Mouse (Mus musculus) layer of hippocampus, adult 9-10 months (tissue): ENCODE data around the gene Ptgis.

Experiments used
- DNase-seq: peaks from one replicate; pipeline ENCODE4 v3.0.0; 2022; ENCODE audit warnings: low spot score

Gene Ptgis

DNA sequence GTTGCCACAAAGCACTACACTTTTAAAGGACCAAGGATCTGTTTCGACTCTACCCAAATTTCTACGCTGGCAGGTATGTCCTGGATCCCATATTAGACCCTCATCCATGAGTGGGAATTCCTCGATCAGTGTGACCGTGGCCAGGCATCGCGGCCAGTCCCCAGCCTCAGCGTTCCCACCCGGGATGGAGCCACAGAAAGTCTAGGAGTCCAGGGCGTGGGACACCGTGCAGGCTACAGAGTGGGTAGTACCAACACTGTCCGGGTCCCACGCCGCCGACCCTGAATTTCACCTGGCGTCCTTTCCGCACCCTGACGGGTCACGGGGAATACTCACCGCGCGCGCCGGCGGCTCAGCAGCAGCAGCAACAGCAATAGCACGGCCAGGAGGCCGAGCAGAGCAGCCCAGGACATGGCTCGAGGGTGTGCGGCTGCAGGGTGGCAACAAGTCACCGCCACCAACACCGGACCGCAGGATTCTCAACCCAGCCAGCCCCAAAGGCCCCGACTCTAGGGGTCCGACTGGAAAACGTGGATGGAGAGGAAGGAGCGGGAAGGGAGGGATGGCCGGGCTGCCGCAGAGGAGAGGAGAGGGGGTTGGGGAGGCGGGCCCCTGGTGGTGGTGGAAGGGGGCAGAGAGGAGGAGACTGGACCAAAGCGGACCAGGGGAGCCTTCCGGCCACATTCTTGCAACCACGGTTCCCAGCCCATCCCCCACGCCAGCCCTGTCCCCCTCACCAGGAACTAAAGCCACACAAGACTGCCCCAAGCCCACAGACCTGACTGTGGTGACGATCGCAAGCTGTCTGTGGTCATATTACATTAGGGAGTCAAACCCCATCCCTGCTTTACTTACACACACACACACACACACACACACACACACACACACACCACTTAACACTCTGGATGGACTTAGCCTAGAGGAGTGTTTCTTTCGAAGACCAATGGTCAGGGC is at the start of gene Ptgis:
Ptgis (minus strand) TSS at position 597 of the 957 bp plus-strand sequence.
- DNase-seq: no peak

DNA sequence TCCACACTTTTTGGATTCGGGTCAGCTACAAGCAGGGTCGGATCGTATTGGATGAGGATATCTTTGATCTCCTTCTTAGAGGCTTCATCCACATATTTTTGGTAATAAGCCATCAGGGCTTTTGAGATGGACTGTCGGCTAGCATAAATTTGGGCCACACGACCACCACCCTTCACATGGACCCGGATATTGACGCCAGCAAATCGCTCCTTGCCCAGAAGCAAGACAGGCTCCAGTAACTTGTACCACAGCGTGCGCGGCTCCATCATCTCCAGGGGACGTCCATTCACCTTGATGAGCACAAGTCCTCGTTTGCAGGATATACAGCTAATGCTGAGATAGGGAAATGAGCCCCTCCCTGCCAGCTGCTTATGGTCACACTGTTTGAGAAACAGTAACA is 41.1 kb upstream of the Ptgis start:
- no peak for DNase-seq

DNA sequence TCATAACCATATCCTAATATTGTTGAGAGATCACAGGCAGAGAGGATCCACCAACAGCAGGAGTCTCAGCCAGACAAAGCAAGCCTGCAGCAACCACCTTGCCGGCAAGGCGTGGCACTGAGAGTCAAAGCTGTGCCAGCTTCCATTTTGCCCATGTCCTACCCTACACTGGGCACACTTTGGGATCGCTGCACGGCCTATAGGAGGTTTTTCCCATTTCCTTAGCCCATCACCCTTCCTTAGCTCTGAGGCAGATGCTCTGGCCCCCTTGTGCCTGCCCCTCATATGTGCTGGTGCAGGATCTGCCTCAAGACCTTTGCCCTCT is 40.5 kb upstream of the Ptgis start:
- DNase-seq: no peak

DNA sequence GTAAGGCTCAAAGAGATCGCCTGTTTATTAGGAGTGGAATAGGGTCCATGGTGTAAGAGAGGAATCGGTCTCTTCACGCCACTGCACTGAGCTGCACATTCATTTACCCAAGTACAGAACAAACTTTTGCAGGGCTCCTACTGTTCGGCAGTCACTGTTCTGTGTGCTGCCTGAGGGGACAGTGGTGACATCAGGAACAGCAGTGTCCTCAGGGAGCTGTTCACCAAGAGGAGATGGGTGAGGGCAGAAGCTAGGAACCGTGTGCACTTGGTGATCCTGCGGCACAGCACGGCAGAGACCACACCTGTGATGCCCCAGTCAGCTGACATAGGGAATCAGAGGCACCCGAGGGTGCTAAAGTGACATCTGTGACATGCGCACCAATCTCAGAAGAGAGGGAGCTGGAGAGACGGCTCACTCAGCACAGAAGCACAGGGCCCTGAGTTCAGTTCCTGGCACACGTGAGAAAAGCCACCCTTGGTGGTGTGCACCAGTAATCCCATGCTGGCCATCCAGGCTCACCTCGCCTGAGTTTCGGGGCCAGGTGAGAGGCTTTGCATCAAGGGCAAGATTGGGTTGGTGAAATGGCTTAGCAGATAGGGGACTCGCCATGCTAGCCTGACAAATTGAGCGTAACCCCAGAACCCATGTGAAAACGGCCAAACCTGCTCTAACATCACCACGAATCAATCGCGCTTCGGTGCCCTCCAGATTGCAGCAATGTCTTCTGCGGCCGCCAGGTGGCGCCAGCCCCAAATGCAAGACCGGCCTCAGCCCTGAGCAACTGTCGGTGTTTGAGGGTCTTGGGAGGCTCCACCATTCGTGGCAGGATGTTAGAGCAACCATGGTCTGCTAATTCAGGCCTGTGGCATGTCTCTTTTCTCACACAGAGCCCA is 39.9 kb upstream of the Ptgis start:
- peak; percentile 71 for DNase-seq

DNA sequence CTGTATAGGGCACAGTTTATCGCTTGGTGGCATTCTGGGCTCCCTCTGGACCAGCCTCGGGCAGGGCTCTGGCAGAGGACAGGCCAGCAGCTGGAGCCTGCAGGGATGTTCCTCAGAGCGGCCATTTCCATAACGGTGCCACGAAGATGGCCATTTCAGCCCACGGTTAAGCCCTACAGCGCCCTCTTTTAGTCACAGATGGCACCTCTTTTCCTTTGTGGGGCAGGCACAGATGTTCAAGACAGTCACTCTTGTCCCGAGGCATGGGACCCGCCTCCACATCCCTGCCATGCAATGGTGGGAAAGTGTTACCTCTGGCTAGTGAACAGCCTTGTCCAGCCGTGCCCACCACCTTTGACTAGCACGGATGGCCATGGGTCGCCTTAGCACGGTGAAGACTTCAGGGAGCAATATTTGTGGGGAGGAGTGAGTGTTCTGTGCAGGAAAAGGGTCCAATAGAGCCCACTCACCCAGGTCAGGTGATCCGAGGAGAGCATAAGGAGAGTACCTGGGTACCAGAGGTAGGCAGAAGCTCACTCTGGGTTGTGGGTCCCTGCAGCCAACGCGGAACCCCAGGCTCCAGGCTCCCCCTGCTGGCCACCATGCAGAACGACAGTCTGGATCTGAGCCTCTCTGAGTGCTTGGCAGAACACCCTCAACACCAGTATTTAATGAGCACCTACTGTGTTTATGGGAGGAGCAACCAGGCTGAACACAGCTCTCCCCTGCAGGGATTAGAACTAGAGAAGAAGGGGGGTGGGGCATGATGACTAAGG is 38.5 kb upstream of the Ptgis start:
- no peak for DNase-seq

DNA sequence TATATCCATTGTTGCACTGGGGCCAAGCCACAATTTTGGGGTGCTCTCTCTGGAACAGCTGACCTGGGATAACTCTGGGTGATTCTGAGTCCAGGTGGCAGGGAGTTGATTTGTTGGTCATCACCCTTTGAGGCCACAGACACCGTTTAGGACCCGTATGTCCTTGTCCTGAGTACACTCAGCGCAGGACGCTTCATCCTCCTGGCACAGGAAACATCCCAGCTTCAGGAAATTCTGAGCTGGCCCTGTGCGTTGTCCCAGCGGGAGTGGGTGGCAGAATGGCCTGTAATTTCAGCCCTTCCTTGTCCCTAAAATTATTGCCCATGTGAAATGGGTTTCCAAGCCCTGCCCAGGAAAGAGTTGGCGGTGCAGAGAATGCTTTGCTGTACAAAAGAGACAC is 37.6 kb upstream of the Ptgis start:
- DNase-seq: no peak

DNA sequence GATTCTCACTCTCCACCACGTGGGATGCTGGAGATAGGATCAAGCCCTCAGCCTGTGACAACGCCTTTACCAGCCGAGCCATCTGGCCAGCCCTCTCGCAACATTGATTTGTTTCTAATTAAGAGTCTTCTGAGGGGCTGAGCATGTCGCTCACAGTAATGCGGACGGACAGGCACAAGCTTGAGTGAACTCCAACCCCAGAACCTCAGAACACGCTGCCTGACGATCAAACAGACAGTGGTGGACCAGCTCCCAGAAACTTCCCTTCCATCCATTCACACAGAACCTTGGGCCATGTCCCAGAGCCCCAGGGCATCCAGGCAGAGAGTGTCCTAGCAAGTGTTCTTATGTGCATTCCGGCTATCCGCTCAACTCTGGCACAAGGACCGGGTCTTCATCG is 36.6 kb upstream of the Ptgis start:
- DNase-seq: no peak

DNA sequence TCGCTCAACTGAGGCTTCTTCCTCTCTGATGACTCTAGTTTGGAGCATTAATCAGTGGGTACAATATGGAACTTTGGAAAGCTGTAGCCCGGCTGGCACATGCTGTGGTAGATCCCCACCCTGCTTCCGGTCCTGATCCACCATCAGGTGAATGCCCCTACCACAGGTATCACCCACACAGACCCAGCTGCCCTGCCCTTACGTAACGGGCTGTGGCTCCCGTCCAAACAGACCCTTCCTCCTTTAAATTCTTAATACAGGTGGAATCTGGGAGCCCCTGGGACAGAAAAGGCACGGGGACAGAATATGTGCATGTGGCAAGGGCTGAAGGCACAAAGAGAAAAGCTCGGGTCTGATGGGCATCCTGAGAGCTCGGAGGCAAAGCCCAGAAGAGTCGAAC is 35.5 kb upstream of the Ptgis start:
- no peak for DNase-seq

DNA sequence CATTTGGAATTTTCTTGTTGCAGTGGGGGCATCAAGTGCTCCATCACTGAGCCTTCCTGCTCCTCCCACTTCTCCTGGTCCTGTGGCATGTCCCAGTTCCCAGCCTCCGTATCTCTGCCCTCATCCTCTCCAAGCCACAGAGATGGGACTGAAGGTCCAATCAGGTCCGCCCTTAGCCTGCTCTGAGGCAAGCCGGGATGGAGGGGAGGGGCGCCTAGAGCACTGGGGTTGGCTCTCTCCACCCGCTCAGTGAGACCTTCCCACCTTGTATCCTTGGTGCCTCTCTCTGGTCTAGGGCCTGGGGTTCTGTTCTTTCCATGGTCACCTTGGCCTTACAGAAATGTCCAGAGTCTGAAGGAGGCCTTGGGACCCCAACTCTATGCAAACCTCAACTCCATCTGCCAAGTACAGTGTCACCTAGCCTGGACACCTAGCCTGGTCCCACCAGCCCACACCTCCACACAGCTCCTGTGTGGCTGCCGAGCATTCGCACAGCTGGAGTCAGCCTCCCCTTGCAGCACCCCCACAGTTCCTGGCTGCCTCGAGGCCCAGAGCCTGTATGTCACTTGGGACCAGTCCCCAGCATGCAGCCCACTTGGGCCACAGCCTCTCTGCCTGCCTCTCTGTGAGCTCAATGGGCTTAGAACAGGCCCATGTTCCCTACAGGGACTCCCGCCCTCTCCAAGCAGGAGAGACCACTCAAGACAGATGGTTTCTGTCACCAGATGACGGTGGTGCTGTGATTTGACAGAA is 34.5 kb upstream of the Ptgis start:
- DNase-seq: no peak

DNA sequence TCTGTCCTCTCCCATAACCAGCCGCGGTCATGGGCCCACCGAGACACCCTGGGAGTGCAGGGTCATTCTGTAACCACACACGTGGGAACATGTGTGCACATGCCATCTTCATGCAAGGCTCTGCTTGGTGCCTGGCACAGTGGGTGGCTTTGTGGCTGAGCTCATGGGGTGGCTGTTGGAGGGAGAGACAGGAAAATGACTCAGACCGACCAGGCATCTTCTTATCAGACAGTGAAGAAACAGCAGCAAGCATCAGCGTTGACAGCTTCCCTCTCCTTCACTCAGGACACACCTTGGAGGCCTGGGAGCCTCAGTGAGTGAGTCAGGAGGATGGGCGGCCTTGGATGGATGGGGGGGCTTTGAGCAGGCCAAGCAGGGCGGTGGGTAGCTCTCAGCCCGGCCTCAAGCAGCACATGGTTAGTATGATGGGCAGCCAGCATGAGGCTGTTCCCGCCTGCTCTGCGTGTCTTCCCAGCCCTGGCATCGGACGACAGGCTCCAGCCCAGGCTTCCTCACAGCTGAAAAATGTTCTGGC is 32.9 kb upstream of the Ptgis start:
- DNase-seq: no peak

DNA sequence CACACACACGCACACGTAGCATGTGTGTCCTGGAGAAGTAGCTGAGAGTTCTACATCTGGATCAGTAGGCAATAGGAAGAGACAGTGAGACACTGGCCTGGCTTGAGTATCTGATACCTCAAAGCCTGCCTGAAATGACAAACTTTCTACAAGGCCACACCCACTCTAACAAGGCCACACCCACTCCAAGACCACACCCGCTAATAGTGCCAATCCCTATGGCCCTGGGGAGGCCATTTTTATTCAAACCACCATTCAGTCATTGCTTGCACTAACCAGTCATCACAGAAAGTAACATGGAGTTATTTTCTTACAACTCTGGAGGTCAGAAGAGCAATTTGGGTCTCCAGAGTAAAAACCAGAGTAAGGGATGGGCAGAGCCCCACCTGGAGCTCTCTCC is 32.3 kb upstream of the Ptgis start:
- DNase-seq: no peak

DNA sequence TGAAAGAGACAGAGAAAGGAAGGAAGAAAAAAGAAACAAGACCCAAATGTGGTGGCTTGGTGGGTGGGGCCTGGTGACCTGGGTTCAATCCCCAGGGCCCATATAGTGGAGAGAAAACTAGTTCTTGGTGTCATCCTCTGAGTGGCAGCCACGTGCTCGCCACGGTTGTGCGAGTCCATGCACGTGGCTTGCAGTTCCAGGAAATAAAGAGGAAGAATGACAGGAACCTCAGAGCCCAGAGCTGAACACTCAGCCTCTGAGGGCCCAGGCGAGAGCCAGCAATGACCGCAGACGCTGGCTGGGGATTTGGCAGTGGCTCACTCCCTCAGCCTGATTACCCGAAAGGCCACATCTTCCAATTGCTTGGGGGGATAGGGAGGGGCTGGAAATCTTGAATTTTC is 30.7 kb upstream of the Ptgis start:
- DNase-seq: no peak

DNA sequence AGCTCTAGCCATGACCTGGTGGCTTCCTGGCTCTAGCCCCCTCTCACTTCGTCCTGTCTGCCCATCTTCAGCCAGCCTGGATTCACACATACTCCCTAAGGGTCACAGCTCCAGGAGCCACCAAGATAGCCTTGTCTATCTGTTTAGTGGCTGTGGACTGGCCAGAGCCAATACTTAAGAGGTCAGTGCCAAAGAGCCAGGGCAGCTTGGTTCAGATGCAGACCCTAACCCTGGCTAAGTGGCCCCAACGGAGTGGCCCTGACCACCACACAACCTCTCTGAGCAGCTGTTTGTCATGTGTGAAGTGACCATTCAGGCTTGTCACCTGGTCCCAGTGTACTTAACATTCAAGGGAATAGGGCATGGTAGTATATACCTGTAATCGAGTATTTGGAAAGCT is 30.1 kb upstream of the Ptgis start:
- no peak for DNase-seq

DNA sequence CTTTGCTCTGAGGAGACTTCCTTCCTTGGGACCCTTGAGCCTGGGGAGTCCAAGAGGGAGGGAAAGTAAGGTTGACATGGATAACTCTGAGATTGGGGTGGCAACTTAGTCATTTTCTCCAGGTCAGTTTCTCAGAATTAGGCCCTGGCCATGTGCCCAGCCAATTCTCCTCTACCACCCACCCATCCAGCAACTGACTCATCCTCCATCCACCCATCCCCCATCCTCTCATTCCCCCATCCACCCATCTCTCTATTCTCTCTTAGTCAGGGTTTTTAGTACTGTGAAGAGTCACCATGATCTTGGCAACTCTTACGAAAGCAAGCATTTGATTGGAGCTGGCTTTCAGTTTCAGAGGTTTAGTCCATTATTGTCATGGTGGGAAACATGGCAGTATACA is 28.3 kb upstream of the Ptgis start:
- DNase-seq: no peak

DNA sequence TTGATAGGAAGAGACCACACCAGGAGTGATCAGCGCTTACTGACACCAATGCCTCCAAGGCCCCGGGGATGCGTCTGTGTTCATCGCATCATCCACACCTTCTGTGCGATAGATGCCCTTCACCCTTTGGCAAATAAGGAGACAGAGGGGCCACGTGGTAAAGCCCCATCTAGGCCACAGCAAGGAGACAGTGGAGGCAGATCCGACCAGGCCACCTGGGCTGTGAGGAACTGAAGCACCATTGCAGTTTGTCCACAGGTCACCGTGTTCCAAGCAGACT is 27.9 kb upstream of the Ptgis start:
- no peak for DNase-seq

DNA sequence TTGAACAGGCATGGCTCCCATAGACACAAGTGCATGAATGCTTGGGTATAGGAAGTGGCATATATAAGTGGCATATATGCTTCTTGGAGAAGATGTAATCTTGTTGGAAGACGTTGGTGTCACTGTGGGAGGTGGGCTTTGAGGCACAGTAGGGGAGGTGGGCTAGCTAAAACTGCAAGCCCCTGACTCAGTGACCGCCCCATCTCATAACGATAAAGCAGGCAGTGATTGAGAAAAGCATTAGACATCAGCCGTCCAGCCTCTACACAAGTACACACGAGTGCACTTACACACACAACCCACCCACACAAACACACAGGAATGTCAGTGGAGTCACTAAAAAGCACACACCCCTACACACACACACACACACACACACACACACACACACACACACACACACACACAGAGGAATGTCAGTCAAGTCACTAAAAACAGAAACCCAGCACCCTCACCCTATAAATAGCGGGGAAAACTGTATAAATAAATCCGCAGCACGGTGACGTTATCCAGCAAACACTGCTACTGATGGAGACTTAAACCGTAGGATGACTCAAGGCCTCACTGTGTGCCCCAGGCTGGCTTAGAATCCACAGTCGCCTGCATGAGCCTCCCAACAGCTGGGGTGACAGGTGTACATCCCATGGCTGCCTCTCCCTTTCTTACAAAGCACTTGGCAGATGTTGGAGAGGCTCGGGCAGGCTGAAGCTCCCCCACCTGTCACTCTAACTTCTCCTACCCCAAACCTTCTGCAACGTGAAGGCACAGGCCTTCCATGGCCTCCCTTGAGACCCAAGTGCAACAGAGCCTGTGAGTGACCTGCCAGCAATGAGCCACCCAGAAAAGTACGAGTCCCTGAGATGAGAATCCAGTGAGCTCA is 27.4 kb upstream of the Ptgis start:
- DNase-seq: no peak

DNA sequence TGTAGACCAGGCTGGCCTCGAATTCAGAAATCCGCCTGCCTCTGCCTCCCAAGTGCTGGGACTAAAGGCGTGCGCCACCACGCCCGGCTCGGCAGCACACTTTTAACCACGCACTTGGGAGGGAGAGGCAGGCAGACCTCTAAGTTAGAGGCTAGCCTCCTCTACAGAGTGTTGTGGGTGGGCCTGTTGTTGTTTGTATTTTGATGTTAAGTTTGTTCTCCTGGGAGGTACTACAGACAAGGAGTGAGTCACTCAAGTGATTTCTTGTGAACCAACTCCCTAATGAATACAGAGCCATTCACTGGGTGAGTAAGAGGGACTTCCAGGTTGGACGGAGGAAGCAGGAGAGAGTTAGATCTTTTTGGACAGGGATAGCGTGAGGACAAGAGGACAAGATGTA is 25.8 kb upstream of the Ptgis start:
- DNase-seq: no peak

DNA sequence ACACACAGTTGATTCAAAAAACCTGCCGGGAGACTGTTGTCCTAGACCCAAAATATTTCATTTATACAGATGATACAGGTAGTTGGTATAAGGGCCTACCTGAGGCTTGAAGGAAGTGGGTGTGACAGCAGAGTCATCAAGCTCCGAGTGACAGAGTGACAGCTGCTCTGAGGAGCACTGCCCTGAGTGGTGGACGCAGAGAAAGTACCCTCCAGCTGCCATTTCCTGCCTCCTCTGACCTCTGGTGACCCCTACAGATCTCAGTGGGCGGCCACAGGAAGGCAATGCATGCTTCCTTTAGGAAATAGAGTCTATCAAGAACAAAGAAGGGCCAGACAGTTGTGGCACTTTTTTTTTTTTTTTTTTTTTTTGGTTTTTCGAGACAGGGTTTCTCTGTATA is 25.4 kb upstream of the Ptgis start:
- no peak for DNase-seq

DNA sequence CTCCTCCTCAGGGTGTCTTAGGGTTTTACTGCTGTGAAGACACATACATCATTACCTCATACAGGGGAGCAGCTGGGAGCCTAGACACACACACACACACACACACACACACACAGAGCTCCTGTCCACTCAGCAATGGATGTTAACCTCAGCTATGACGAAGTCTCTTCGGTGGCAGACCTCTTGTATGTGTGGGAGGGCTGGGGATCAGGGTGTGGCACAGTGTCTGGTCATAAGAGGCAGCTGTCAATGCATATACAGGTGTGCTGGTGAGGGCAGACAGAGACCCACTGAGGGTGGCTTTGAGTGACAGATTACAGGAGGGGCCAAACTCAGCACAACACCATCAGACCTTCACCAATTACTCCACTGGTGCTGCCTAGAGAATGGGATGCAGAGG is 24.6 kb upstream of the Ptgis start:
- no peak for DNase-seq

DNA sequence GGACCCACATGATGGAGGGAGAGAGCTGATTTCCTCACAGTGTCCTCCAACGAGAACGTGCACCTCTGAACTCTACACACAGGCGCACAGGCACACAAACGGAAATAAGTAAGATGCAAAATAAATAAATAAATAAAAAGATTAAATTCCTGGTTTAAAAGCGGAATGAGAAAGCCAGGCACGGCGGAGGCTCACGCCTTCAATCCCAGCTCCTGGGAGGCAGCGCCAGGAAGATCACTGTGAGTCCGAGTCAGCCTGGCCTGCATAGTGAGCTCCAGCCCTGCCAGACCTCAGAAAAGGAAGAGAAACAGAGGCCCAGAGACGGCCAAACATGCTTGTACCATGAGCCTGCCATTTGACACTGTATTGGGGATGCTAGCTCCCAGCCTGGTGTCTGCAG is 23.5 kb upstream of the Ptgis start:
- no peak for DNase-seq
